Mouse (Mus musculus) spleen, adult 2 months (tissue): Measurements from ENCODE around the gene Fos. TPM values are rescaled to one million over a fixed set of nuclear protein-coding genes. Genes with fewer than 3 reads are reported as not detected.
"Not testable (repeated sequence)": the region's sequence is repeated elsewhere in the genome, so short reads cannot be mapped to it uniquely, and the experiment has no call there.

ENCODE experiments used
- DNase-seq, 2 experiments: peaks; one replicate each; pipeline versions ENCODE4 v3.0.0 to v3.0.0-alpha.2; 2012 to 2021; ENCODE audit warnings: low spot score in 2 of 2, low read depth in 1 of 2
- H3K27ac ChIP-seq: fragments of 200-500 bp; 2 replicates; pipeline ENCODE4 v1.5.1; 2012; ENCODE audit warnings: low read length, inconsistent platforms; ENCODE audit not compliant: insufficient read depth
- H3K27me3 ChIP-seq: fragments of 200-500 bp; 2 replicates; pipeline ENCODE4 v1.6.1; 2012; ENCODE audit warnings: mild to moderate bottlenecking, moderate library complexity, low read length, inconsistent platforms; ENCODE audit not compliant: control insufficient read depth, insufficient read depth
- H3K36me3 ChIP-seq: fragments of 200-500 bp; 2 replicates; pipeline ENCODE4 v1.6.1; 2012; ENCODE audit warnings: mild to moderate bottlenecking, low read length, inconsistent platforms; ENCODE audit not compliant: control insufficient read depth, insufficient read depth
- H3K4me1 ChIP-seq: fragments of 200-500 bp; 2 replicates; pipeline ENCODE4 v1.6.1; 2011; ENCODE audit warnings: inconsistent platforms; ENCODE audit not compliant: control insufficient read depth, insufficient read depth, insufficient read length
- H3K4me3 ChIP-seq: fragments of 200-500 bp; 2 replicates; pipeline ENCODE4 v1.5.1; 2011; ENCODE audit warnings: mild to moderate bottlenecking, inconsistent platforms; ENCODE audit not compliant: insufficient read depth, insufficient read length; ENCODE audit errors: extremely low read depth
- CTCF ChIP-seq: fragments of 200-500 bp; IDR thresholded peaks from 2 replicates; pipeline ENCODE4 v1.5.1; 2011; ENCODE audit warnings: mild to moderate bottlenecking, inconsistent platforms; ENCODE audit not compliant: insufficient read depth, insufficient read length, insufficient replicate concordance; ENCODE audit errors: extremely low read depth
- POLR2A ChIP-seq: fragments of 200-500 bp; IDR thresholded peaks from 2 replicates; pipeline ENCODE4 v1.6.1; 2011; ENCODE audit warnings: low read depth, low read length, inconsistent platforms
- WGBS: fragments of 180-500 bp; shearing (Covaris S2); methylation state at CpG from one replicate; pipeline ENCODE4 v1.1.7; 2018; 5-methylcytosine and 5-hydroxymethylcytosine counted together
- polyA plus RNA-seq: library from polyadenylated mRNA; depleted of rRNA; stranded (reverse); fragments of >200 nt; gene quantifications from 2 replicates; pipeline ENCODE4 v1.2.3, GENCODE M21; 2012

Fos gene
- polyA plus RNA-seq, 1 experiment, result 9.4 TPM

DNA sequence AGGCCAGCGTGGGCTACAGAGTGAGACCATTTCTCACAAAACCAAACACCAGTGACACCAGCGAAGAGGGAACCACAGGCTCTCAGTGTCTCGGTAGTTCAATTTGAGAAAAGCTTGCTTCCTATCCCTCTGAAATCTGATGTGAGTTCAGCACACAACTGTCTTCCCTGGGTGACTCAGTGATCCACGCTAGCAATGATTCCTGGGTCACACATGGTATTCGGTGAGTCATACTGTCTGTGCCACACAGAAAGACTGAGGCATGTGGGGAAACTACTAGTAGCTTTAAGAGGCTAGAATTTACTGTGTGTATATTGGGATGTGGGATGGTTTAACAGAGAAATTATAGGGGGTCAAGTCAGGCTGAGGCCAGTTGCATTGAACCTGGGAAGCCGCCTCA, 45.9 kb downstream of the Fos start:
- Histone ChIP-seq H3K36me3 (no peaks in the 10 kb centered on the region), H3K27me3 (no peaks in the 10 kb centered on the region), H3K4me3 (no peak overlapping the region), H3K27ac (no peak overlapping the region), H3K4me1 (no peaks in the 10 kb centered on the region)
- DNase-seq, result no peak
- WGBS, result 87% methylated on average over 6 of the region's 6 CpGs
- TF ChIP-seq POLR2A (no peak), CTCF (no peak)

DNA sequence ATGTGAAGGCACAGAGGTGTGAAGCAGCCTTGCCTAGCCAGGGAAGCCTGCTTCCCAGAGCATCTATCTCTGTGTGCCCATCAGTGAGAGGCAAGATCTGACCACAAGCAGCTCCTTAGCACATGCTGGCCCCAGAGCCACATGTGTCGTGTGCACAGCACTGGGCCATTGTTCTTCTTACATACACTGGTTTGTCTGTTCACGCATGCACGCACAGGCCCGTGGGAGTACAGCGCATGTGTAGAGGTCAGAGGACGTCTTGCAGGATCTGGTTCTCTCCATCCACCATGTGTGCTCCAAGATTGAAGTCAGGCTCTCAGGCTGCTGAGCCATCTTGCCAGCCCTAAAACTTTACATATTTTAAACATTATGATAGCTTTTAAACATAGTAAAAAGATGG, 47.4 kb downstream of the Fos start:
- no peaks in the 10 kb centered on the region for H3K4me1 ChIP-seq
- no peak overlapping the region for H3K4me3 ChIP-seq
- H3K27me3 ChIP-seq, result no peaks in the 10 kb centered on the region
- TF ChIP-seq POLR2A (no peak), CTCF (no peak)
- no peak for DNase-seq
- H3K27ac ChIP-seq, result no peak overlapping the region
- 89% methylated on average over 6 of the region's 6 CpGs for whole genome bisulfite sequencing
- no peaks in the 10 kb centered on the region for H3K36me3 ChIP-seq

DNA sequence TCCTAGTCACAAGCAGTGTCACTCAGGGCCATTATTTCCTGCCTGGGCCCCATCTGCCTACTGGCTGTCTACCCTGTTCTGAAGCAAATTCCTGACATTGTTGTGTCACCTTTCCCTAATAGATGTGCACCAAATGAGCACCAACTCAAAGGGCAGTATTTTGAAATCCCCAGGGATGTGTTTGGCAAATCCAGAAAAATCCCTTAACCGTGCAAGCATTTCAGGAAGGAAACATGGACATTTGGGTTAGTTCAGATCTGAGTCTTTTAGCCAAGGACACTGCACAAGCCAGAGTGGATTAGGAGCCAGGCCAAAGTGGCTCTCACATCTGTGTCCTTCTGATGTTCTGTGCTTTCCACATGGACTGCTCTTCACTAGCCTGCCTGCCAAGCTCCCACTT, 48.0 kb downstream of the Fos start:
- DNase-seq, result no peak
- WGBS, result 81% methylated on average over 1 of the region's 1 CpGs
- Histone ChIP-seq H3K27me3 (no peaks in the 10 kb centered on the region), H3K27ac (no peak overlapping the region), H3K36me3 (no peaks in the 10 kb centered on the region), H3K4me1 (no peaks in the 10 kb centered on the region), H3K4me3 (no peak overlapping the region)
- TF ChIP-seq CTCF (no peak), POLR2A (no peak)

GRCm38 (mm10) chr12:85522631-85523388, 49.1 kb downstream of the Fos start:
- no peak for TF ChIP-seq CTCF
- TF ChIP-seq POLR2A, result no peak
- WGBS, result 54% methylated on average over 7 of the region's 7 CpGs
- Histone ChIP-seq H3K4me3 (no peak overlapping the region), H3K27ac (peak overlapping the region; percentile 43; the same call in 1 of the 2 replicates), H3K27me3 (no peaks in the 10 kb centered on the region), H3K4me1 (no peaks in the 10 kb centered on the region), H3K36me3 (no peaks in the 10 kb centered on the region)
- DNase-seq, result no peak

DNA sequence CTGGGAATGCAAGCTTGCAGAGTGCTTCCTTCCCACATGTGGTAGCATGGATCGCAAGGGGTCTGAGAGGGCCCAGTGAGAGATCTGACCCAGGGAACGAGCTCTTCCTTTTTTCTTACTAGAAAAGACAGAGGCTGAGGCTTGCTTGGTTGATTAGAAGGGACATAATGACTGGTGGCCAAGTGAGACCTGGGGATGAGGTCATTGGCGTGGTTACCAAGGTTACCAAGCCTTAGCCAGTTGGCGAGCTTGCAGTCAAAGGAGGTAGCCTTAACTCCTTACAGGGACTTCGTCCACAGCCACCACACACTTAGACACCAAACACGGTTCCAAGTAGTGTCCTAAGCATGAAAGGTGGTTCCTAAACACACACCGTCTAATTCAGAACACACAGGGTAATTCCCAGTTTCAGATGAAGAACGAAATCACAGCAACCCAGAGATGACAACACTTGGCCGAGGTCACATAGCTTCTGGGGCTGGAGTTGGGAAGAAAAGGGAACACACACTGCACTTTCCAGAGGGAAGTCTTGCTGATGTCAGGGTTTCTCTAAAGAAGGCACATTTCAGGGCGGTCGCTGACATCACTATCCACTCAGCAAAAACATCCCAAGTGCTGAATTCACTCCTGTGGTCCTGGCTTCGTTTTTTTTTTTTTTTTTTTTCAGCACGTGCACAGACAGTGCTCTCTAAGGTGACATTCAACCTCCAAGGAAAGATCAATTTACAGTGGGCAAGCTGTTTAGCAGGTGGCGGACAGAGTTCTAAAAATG, 49.9 kb downstream of the Fos start:
- Histone ChIP-seq H3K4me3 (no peak overlapping the region), H3K27me3 (no peaks in the 10 kb centered on the region), H3K4me1 (no peaks in the 10 kb centered on the region)

DNA sequence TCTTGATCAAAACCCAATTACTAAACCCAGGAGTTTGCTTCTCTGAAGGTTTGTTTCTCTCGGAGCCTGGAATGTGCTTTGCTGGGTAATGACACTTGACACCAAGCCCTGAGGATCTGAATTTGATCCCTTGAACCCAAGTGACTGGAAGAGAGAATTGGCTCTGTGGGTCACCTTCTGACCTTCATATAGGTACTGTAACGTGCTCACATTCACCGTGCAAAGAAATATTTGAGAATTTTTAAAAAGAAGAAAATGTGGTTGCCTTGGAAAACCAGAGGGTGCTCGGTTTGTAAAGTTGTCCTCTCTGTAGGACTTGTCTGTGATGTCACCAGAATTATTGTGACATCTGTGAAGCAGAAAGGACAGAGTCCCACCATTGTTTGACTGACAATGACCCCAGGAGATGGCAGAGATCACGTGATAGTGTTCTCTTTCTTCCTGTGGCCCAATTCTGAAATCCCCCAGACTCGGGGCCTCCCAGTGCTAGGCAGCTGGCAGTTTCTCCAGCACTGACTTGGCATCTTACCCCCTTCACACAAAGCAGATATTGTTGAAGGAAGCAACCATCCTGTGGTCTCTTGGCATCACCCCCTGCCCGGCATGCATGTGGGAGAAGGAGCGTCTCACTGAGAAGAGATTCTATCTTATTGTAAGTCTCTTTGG, 50.6 kb downstream of the Fos start:
- TF ChIP-seq POLR2A, result no peak
- no peak for TF ChIP-seq CTCF
- H3K27me3 ChIP-seq, result no peaks in the 10 kb centered on the region
- no peak for DNase-seq
- WGBS, result 80% methylated on average over 8 of the region's 8 CpGs
- no peak overlapping the region for H3K27ac ChIP-seq
- no peaks in the 10 kb centered on the region for H3K36me3 ChIP-seq
- H3K4me1 ChIP-seq, result no peaks in the 10 kb centered on the region
- no peak overlapping the region for H3K4me3 ChIP-seq

More for the DNA sequence above, 49.9 kb downstream of the Fos start:
- no peak for TF ChIP-seq CTCF
- TF ChIP-seq POLR2A, result no peak
- H3K27ac ChIP-seq, result 0 out of 2 replicates have a peak overlapping the region, but pooled peaks have one; percentile 43
- 78% methylated on average over 14 of the region's 14 CpGs for WGBS
- no peak for DNase-seq
- no peaks in the 10 kb centered on the region for H3K36me3 ChIP-seq

DNA sequence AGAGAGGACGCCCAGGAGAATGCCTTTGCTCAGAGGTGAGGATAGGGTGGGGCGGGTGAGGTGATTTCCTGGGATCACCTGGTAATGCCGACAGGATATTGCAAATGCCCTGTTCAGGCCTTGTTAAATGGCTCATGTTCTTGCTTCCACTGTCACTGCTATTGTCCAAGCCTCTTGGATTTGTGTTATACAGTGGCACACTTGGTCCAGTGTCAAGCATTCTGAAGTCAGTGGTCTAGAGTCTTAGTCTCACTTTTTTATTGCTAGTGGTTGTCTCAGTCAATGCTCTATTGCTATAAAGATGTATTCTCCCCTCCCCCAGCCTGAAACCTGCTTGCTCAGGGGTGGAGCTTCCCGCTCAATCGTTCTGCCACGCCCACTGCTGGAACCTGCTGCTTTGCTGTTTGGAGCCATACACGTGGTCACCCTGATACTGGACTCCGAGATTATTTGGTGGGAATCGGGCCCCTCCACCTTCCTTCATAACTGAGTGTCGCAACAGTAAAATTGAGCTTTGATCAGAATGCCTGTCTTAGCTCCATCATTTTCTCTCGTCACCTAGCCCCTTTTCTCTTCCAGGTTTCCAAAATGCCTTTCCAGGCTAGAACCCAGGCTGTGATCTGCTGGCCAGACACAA, 51.3 kb downstream of the Fos start:
- WGBS, result 80% methylated on average over 11 of the region's 11 CpGs
- not testable (repeated sequence) for H3K27me3 ChIP-seq, H3K4me3 ChIP-seq, H3K4me1 ChIP-seq, DNase-seq, H3K36me3 ChIP-seq, H3K27ac ChIP-seq
